Mouse (Mus musculus) adrenal gland, postnatal 0 days (tissue): ENCODE data around the gene Dennd2d. TPM values are rescaled to one million over a fixed set of nuclear protein-coding genes. Genes with fewer than 3 reads are reported as not detected.

Source experiments
- polyA plus RNA-seq: library from polyadenylated mRNA; unstranded; fragments of >200 nt; fragmentation: Nextera tagmentation; extraction: Ambion mirVana; gene quantifications from 2 replicates; pipeline ENCODE4 v1.2.1, GENCODE M21; 2015

Dennd2d gene
- polyA plus RNA-seq: 3.2 and 5.3 TPM in 2 replicates

DNA sequence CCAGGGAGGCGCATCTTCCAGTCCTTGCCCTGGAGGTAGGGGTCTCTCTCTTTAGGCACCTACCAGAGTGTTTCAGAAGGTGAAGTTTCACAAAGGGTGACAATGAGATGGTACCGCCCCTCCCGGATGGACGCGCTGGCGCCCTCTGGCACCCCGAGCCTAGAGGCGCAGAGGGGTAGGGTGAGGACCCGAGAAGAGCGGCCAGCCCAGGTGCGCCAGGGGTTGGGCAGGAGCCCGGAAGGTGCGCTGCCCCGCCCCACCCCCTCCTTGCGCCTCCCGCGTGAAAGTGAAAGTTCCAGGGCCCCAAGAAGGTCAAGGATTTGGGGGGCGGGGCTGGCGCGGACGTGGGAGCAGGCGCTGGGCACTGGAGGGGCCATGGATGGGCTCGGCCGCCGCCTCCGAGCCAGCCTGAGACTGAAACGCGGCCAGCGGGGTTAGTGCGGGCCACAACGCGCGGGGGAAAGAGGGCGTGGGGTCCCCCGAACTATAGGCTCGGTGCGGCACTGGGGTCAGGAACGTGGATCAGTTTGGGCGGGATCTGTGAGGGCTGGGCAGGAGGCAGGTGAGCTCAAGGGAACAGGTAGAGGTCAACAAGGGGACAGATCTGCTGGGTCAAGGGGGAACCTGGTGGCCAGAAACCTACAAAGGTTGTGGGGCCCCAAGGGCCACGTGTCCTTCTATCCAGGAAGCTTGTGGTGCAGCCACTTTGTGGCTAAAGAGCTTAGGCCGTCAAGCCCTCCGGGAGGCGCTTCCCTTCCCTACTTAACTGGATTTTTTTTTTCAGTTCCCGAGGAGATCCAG is at the start of gene Dennd2d:
TSS of gene Dennd2d (plus strand) at position 125 of the 801 bp plus-strand sequence.

DNA sequence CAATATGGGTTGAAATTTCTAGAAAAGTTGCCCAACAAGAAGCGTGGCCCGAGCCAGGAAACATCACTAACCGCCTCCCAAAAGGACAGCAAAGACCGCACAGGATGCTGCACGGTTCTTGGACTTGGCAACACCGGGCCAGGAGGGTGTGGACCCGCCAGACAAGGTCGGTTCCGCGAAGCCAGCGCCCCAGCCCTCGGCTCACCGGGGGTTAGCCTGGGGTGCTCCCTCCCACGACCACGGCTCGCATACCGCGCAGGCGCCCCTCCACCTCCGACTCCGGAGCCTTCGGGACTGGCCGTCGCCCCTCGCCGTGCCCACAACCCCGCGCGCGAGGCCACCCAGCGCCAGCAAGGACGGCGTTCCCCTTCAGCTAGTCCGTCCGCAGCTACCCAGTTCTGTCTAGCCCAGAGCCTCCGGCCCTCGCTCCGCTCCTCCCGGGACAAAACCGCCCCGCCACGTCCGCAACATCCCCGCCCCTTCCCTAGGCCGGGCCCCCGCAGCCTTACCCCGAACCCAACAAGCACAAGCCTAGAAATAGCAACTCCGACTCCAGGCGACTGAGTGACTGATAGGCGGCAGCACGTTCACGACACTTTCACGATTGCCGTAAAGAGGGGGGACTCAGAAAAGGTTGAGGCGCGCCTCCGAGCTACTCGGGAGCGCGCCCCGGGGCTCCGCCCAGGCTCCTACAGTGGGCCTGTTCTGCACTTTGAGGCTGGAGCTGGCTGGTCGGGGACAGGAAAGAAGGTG is 65.1 kb downstream of the Dennd2d start, which contains the start of the genes Dram2 and Cept1:
TSS of gene Dram2 (plus strand) at position 628 of the 753 bp plus-strand sequence.
TSS of gene Cept1 (minus strand) at position 632 of the 753 bp plus-strand sequence.

Other genes with a start within 250 kb of the Dennd2d start
- gene Chil6, start 76.2 kb upstream of the Dennd2d start, polyA plus RNA-seq: not detected in 2 replicates
- gene Dram2, start 65.4 kb downstream of the Dennd2d start, polyA plus RNA-seq: 103 and 106 TPM in 2 replicates
- 42.5 and 45.7 TPM in 2 replicates for gene Cept1, start 65.4 kb downstream of the Dennd2d start, polyA plus RNA-seq
- gene Lrif1, start 202.6 kb downstream of the Dennd2d start, polyA plus RNA-seq: 21.9 and 22.5 TPM in 2 replicates